Mouse (Mus musculus): ENCODE measurements around the gene Sox13.

DNA sequence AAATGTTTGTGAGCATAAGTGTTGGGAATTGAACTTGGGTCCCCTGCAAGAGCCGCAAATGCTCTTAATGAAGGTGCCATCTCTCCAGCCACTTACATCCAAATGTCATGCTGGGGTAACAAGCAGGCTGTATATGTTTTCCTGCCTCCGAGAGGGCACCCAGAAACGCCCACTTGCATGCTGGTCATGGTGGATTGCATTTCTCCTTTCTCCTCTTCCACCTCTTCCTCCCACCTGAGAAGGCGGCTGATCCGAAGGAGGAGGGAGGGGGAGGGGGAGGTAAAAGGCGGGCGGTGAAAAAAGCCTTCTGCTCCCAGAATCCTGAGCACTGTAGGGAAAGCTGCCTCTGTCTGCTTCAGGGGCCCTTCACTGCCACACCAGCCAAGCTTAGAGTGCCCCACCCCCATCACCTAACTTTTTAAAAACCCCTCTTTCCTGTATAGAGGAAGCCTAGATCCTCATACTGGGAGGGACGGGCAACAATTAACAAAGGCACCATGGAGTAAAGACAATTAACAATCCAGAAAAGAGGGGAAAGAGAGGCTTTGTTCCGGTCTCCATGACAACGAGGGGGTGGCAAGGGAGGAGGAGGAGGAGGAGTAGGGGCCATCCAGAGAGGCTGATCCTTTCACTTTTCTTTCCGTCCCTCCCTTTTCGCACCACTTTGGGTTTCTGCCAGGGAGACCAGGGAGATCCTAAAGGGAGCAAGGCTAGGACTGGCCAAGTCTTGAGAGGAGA lies 10.0 kb upstream of the Sox13 start:
- TF ChIP-seq POLR2A (IDR thresholded peaks at IDR 0.05; ENCODE audit: insufficient read length, low read depth) (no peak), MAX (IDR thresholded peaks at IDR 0.05; ENCODE audit: low read depth) (no peak), TCF12 (IDR thresholded peaks at IDR 0.05; ENCODE audit: insufficient read depth, poor library complexity, severe bottlenecking) (no peak), USF1 (IDR thresholded peaks at IDR 0.05; ENCODE audit: low read depth) (no peak), E2F4 (IDR thresholded peaks at IDR 0.05; ENCODE audit: insufficient read depth) (no peak), REST (IDR thresholded peaks at IDR 0.05; ENCODE audit: insufficient read depth, insufficient read length) (no peak), POLR2AphosphoS2 (IDR thresholded peaks at IDR 0.05; ENCODE audit: insufficient read length, low read depth) (no peak), TCF3 (IDR thresholded peaks at IDR 0.05; ENCODE audit: insufficient read length, low read depth) (no peak), MYOG (IDR thresholded peaks at IDR 0.05; ENCODE audit: control insufficient read depth in 1 of 3, insufficient read depth in 1 of 3, insufficient read length in 2 of 3, low read depth in 2 of 3) (no peak), MYOD1 (IDR thresholded peaks at IDR 0.05; ENCODE audit: control insufficient read depth in 1 of 3, insufficient read length in 2 of 3, low read depth in 2 of 3) (no peak), SRF (IDR thresholded peaks at IDR 0.05; ENCODE audit: control insufficient read depth, insufficient read length, low read depth) (no peak), CEBPB (IDR thresholded peaks at IDR 0.05; ENCODE audit: insufficient read depth, poor library complexity, severe bottlenecking) (no peak)
